Mouse (Mus musculus) CH12.LX (cell line): ENCODE measurements around the gene Ncbp1.

ENCODE experiments used
- CTCF ChIP-seq, 2 experiments: IDR thresholded peaks in 1 of 2; conservative IDR thresholded peaks in 1 of 2; 2 replicates each; pipeline ENCODE4 v1.5.1; 2011 to 2012; ENCODE audit warnings: low read depth in 2 of 2, low read length in 2 of 2, improper control_type of control experiment in 1 of 2, inconsistent platforms in 1 of 2, mild to moderate bottlenecking in 1 of 2, moderate library complexity in 1 of 2
- EP300 ChIP-seq: IDR thresholded peaks from 2 replicates; pipeline ENCODE4 v1.6.1; 2011; ENCODE audit warnings: low read length, improper control_type of control experiment
- HCFC1 ChIP-seq: IDR thresholded peaks from 2 replicates; pipeline ENCODE4 v1.6.1; 2012; ENCODE audit warnings: low read depth, mild to moderate bottlenecking, inconsistent platforms, low read length, improper control_type of control experiment
- MAZ ChIP-seq: IDR thresholded peaks from 2 replicates; pipeline ENCODE4 v1.6.1; 2012; ENCODE audit warnings: low read depth, mild to moderate bottlenecking, inconsistent platforms, low read length, improper control_type of control experiment, moderate library complexity
- POLR2A ChIP-seq: IDR thresholded peaks from 2 replicates; pipeline ENCODE4 v1.6.1; 2011; ENCODE audit warnings: low read depth, mild to moderate bottlenecking, improper control_type of control experiment, low read length
- POLR2AphosphoS2 ChIP-seq: IDR thresholded peaks from 2 replicates; pipeline ENCODE4 v1.6.1; 2011; ENCODE audit warnings: low read depth, low read length, improper control_type of control experiment
- TBP ChIP-seq: conservative IDR thresholded peaks from 2 replicates; pipeline ENCODE4 v1.6.1; 2011; ENCODE audit warnings: low read depth, low read length, improper control_type of control experiment
- TCF12 ChIP-seq: IDR thresholded peaks from 2 replicates; pipeline ENCODE4 v1.6.1; 2014; ENCODE audit warnings: low read depth, mild to moderate bottlenecking, inconsistent platforms, low read length, improper control_type of control experiment
- UBTF ChIP-seq: IDR thresholded peaks from 2 replicates; pipeline ENCODE4 v1.6.1; 2012; ENCODE audit warnings: low read depth, mild to moderate bottlenecking, inconsistent platforms, low read length, improper control_type of control experiment, moderate library complexity
- USF1 ChIP-seq: IDR thresholded peaks from 2 replicates; pipeline ENCODE4 v1.6.1; 2014; ENCODE audit warnings: low read depth, mild to moderate bottlenecking, inconsistent platforms, low read length, improper control_type of control experiment
- USF2 ChIP-seq: conservative IDR thresholded peaks from 2 replicates; pipeline ENCODE4 v1.6.1; 2011; ENCODE audit warnings: low read depth, low read length, improper control_type of control experiment
- ZKSCAN1 ChIP-seq: IDR thresholded peaks from 2 replicates; pipeline ENCODE4 v1.6.1; 2012; ENCODE audit warnings: low read depth, inconsistent platforms, low read length, improper control_type of control experiment, borderline replicate concordance
- ZNF384 ChIP-seq: IDR thresholded peaks from 2 replicates; pipeline ENCODE4 v1.6.1; 2012; ENCODE audit warnings: low read depth, low read length, improper control_type of control experiment, inconsistent platforms

DNA sequence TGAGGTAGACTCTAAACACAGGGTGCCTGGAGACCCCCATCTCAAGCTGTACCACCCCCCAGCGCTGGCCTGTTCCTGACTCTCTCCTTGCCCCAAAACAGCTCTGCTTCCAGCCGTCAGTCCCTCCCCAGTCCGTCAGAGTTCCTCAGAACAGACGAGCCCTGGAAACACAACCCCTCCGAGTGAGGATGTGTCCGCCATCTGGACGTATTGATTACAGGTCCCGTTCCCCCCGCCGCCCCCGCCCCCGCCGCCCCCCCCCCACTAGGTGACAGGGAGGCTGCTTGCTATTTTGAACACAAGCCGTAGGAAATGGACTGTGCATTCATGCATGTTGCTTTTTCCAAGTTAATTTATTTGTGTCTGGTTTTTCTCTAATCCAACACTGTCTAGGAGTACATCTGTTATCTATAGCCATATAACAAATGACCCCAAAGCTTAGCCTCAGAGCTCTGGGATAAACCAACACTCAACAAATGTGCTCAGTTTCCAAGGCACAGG lies 37.2 kb upstream of the Ncbp1 start:
- TF ChIP-seq EP300 (no peak), POLR2AphosphoS2 (no peak), HCFC1 (no peak), CTCF (conservative IDR thresholded peaks at IDR 0.05 in 1 of 2, IDR thresholded peaks at IDR 0.05 in 1 of 2; ENCODE audit: low read depth in 2 of 2, low read length in 2 of 2) (no peak), POLR2A (no peak), ZNF384 (no peak), USF1 (no peak), UBTF (no peak), USF2 (no peak), MAZ (no peak), TBP (no peak), ZKSCAN1 (no peak), TCF12 (no peak)
